Mouse (Mus musculus) lung, postnatal 4 days (tissue): ENCODE results near the gene Znrd1as.

Source experiments
- DNase-seq, 2 experiments: peaks; one replicate each; pipeline ENCODE4 v3.0.0; 2021

Znrd1as gene

GRCm38 (mm10) chr17:36997033-36997735, 38.8 kb downstream of the Znrd1as start:
- peak; percentile 78 to 86 for DNase-seq

GRCm38 (mm10) chr17:36998477-36998876, 40.1 kb downstream of the Znrd1as start:
- DNase-seq: no peak

GRCm38 (mm10) chr17:37000863-37001262, 42.5 kb downstream of the Znrd1as start, which contains the start of gene Zfp57:
Zfp57 (plus strand) TSS chr17:37001163.
- DNase-seq: no peak

GRCm38 (mm10) chr17:37002364-37003330, 44.3 kb downstream of the Znrd1as start:
- peak; percentile 77 to 87 for DNase-seq

GRCm38 (mm10) chr17:37003366-37003765, 45.0 kb downstream of the Znrd1as start:
- no peak for DNase-seq

GRCm38 (mm10) chr17:37008161-37008560, 49.8 kb downstream of the Znrd1as start:
- DNase-seq: no peak

GRCm38 (mm10) chr17:37009460-37010042, 51.2 kb downstream of the Znrd1as start:
- no peak for DNase-seq

GRCm38 (mm10) chr17:37011719-37012118, 53.3 kb downstream of the Znrd1as start:
- DNase-seq: no peak

- no peak for DNase-seq
These were observed 53.7 kb downstream of the Znrd1as start for GRCm38 (mm10) chr17:37012141-37012540.
